Mouse (Mus musculus) hindbrain, embryonic 12.5 days (tissue): ENCODE results near the gene Ccr7. TPM values are rescaled to one million over a fixed set of nuclear protein-coding genes. Genes with fewer than 3 reads are reported as not detected.

Experiments
- ATAC-seq: fragments of 200-750 bp; cut with Nextera tagmentation; 2 replicates; pipeline ENCODE4 v1.8.0; 2017; ENCODE audit warnings: moderate TSS enrichment; ENCODE audit not compliant: low FRiP score
- H3K27ac ChIP-seq: fragments of 300-500 bp; sonication (generic); 2 replicates; pipeline ENCODE4 v1.5.1; 2016; ENCODE audit warnings: mild to moderate bottlenecking
- H3K27me3 ChIP-seq: fragments of 300-500 bp; sonication (generic); 2 replicates; pipeline ENCODE4 v1.6.1; 2016; ENCODE audit warnings: mild to moderate bottlenecking
- H3K36me3 ChIP-seq: fragments of 300-500 bp; sonication (generic); 2 replicates; pipeline ENCODE4 v1.6.1; 2016; ENCODE audit warnings: mild to moderate bottlenecking
- H3K4me1 ChIP-seq: fragments of 300-500 bp; sonication (generic); 2 replicates; pipeline ENCODE4 v1.6.1; 2016
- H3K4me2 ChIP-seq: fragments of 300-500 bp; sonication (generic); replicated peaks from 2 replicates; pipeline ENCODE4 v1.6.1; 2016; ENCODE audit warnings: mild to moderate bottlenecking
- H3K4me3 ChIP-seq: fragments of 300-500 bp; sonication (generic); 2 replicates; pipeline ENCODE4 v1.5.1; 2016; ENCODE audit warnings: mild to moderate bottlenecking
- H3K9ac ChIP-seq: fragments of 300-500 bp; sonication (generic); 2 replicates; pipeline ENCODE4 v1.6.1; 2016; ENCODE audit warnings: mild to moderate bottlenecking, moderate library complexity
- H3K9me3 ChIP-seq: fragments of 300-500 bp; sonication (generic); replicated peaks from 2 replicates; pipeline ENCODE4 v1.6.1; 2016; ENCODE audit warnings: mild to moderate bottlenecking
- WGBS: fragments of 180-500 bp; shearing (Covaris S2); methylation state at CpG from one replicate; pipeline ENCODE4 v1.1.7; 2016; 5-methylcytosine and 5-hydroxymethylcytosine counted together
- polyA plus RNA-seq: library from polyadenylated mRNA; unstranded; fragments of >200 nt; fragmentation: Nextera tagmentation; extraction: Ambion mirVana; gene quantifications from 2 replicates; pipeline ENCODE4 v1.2.1, GENCODE M21; 2016

Ccr7 gene
- polyA plus RNA-seq, 1 experiment from 2014 or later = 0.25 TPM

DNA sequence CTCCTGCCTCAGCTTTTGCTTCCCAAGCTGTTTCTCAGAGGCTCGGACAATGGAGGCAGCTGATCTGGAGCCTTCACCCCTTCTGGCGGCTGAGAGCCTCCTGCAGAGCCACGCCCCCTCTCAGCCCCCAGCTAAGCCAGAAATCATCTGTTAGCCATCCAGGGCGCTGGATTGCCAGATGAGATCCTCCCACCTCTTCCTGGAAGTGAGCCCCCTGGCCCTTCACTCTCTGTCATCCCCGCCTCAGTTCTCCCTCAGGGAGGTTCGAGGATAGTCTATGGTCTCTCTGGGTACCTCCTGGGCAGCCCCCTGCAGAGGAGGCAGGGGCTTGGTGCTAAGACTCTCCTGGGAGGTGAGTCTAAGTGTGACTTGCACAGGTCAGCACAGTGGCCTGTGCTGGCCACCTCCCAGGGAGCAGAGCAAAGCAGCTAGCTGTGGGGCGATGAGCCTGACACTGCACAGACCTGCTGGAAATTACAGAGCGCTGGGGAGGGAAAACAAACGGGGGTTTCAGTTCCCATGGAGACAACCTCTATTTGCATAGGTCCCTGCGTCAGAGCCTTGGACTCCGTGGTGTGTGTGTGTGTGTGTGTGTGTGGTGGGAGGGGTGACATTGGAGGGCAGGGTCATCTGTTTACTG lies 22.7 kb downstream of the Ccr7 start:
- Histone ChIP-seq H3K4me2 (peak overlapping the region; percentile 45), H3K9me3 (no peaks in the 10 kb centered on the region; the same call in 1 of the 2 replicates), H3K4me3 (peak overlapping the region; percentile 0; the same call in 1 of the 2 replicates), H3K4me1 (peaks cover 42% of the 10 kb centered on the region), H3K36me3 (no peaks in the 10 kb centered on the region), H3K9ac (peak overlapping the region; percentile 35), H3K27ac (peak overlapping the region; percentile 91), H3K27me3 (no peaks in the 10 kb centered on the region)
- peak; percentile 82 for ATAC-seq
- 1% methylated on average over 11 of the region's 11 CpGs for WGBS

DNA sequence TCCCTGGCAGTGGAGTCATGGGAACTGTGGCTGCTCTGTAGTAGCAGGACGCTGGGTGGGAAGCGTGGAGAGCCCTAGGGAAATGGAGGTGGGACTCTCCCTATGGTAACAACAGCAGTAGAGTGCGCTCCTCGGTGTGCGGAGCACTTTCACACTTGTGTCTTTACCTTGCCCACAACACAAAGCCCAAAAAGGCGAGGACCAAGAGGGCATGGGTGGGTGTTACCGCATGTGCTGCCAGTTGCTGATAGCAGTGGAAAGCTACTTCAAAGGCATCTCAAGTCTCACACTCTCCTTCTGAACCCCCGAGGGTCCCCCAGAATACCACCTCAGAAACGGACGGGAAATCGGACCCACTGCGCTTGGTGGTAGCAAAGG lies 23.4 kb downstream of the Ccr7 start:
- Histone ChIP-seq H3K4me2 (peak overlapping the region; percentile 45), H3K9ac (peak overlapping the region; percentile 35), H3K9me3 (no peaks in the 10 kb centered on the region; the same call in 1 of the 2 replicates), H3K4me1 (peaks cover 44% of the 10 kb centered on the region), H3K27ac (peak overlapping the region; percentile 91), H3K27me3 (no peaks in the 10 kb centered on the region), H3K36me3 (no peaks in the 10 kb centered on the region), H3K4me3 (no peak overlapping the region)
- ATAC-seq = no peak
- 42% methylated on average over 12 of the region's 12 CpGs for WGBS

GRCm38 (mm10) chr11:99130736-99131462 lies 24.0 kb downstream of the Ccr7 start:
- H3K9me3 ChIP-seq = no peaks in the 10 kb centered on the region; the same call in 1 of the 2 replicates
- no peak for ATAC-seq
- 47% methylated on average over 5 of the region's 5 CpGs for WGBS
- H3K4me2 ChIP-seq = no peak overlapping the region
- H3K4me1 ChIP-seq = peaks cover 44% of the 10 kb centered on the region
- no peak overlapping the region for H3K27ac ChIP-seq
- H3K36me3 ChIP-seq = no peaks in the 10 kb centered on the region
- H3K4me3 ChIP-seq = no peak overlapping the region
- no peaks in the 10 kb centered on the region for H3K27me3 ChIP-seq
- H3K9ac ChIP-seq = no peak overlapping the region

- Histone ChIP-seq H3K4me1 (peaks cover 52% of the 10 kb centered on the region), H3K9me3 (no peaks in the 10 kb centered on the region; the same call in 1 of the 2 replicates), H3K27me3 (no peaks in the 10 kb centered on the region), H3K36me3 (no peaks in the 10 kb centered on the region), H3K4me2 (no peak overlapping the region), H3K9ac (no peak overlapping the region), H3K27ac (no peak overlapping the region), H3K4me3 (no peak overlapping the region)
- ATAC-seq = no peak
- WGBS = 55% methylated on average over 2 of the region's 2 CpGs
These were observed 25.6 kb downstream of the Ccr7 start for GRCm38 (mm10) chr11:99129287-99129686.

DNA sequence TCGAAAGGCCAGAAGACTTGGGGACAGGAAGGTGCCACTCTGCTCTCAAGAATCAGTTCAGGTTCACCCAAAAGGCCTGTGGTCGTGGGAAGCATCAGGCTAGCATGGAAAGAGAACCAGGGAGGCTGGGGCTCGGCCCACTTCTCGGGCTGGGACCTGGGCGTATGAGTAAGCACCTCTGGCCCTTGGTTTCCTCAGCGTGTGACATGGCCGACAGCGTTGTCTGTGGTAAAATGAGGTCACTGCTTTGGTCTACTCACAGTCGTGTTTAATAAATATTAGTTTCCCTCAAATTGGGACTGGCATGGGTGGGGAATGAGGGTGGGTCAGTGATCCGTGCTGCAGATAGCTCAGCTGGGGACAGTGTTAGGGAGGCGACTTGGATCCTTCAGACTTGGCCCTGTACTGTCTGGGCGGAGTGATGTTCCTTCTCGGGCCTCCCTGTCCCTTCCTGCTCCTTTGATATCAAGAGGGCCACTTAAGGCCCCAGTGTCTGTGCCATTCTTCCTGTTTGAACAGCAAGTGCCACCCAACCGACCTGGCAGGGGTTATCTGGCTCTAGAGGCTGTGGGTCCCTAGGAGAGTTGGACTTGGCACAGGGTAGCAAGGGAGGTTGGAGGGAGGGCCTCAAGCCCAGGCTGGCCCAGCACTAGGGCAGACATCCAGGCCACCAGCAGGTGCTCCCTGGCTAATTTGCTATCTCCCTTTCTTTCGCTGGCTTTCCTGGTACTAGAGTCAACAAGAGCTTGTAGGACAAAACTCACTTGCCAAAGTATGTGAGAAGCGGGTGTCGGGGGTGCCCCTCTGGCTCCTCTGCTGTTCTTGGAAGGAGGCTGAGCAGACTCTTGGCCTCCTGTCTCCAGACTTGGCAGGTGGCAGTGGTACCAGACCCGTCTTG lies 26.8 kb downstream of the Ccr7 start:
- Histone ChIP-seq H3K4me3 (no peak overlapping the region), H3K4me2 (no peak overlapping the region), H3K9me3 (peaks cover 7% of the 10 kb centered on the region; the same call in 1 of the 2 replicates), H3K27me3 (no peaks in the 10 kb centered on the region), H3K4me1 (peaks cover 45% of the 10 kb centered on the region), H3K9ac (no peak overlapping the region), H3K36me3 (no peaks in the 10 kb centered on the region), H3K27ac (no peak overlapping the region)
- 82% methylated on average over 18 of the region's 18 CpGs for WGBS
- no peak for ATAC-seq

DNA sequence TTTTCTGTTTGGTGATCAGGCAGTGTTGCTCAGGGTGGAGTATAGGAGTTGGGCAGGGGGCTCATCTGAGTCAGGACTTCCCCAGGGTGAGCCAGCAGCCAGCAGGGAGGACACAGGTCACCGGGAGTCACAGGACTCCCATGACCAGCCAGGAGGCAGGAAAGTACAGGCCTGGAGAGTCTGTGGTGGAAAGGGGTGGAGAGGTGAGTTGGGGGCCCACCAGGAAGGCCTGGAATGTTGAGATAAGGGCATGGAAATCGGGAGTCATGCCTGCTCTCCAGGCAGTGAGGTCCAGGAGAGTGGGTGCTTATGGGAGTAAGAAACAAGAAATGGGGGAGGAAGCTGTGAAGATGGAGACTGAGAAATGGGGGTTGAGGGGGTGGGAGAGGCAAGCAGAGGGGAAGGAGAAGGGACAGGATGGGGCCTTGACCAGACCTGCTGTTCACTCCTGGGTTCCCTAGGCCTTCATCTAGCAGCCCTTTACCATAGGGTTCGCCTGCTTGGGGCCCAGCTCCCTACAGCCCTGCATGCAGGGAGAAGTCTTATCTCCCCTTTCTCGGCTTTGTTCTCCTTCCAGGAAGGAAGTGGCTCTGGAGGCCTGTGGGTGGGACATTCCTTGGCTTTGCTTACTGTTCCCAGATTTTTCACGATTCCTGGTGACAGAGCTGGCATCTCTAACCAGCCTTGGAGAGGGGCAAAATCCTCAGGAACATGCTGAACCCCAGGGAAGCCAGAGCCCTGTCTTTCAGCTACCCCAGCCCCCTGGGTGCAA lies 28.2 kb downstream of the Ccr7 start:
- 52% methylated on average over 5 of the region's 5 CpGs for WGBS
- Histone ChIP-seq H3K9ac (no peak overlapping the region), H3K9me3 (peaks cover 7% of the 10 kb centered on the region; the same call in 1 of the 2 replicates), H3K4me2 (no peak overlapping the region), H3K36me3 (no peaks in the 10 kb centered on the region), H3K4me3 (no peak overlapping the region), H3K27me3 (no peaks in the 10 kb centered on the region), H3K4me1 (peaks cover 39% of the 10 kb centered on the region), H3K27ac (peak overlapping the region; percentile 52; the same call in 1 of the 2 replicates)
- ATAC-seq = no peak

DNA sequence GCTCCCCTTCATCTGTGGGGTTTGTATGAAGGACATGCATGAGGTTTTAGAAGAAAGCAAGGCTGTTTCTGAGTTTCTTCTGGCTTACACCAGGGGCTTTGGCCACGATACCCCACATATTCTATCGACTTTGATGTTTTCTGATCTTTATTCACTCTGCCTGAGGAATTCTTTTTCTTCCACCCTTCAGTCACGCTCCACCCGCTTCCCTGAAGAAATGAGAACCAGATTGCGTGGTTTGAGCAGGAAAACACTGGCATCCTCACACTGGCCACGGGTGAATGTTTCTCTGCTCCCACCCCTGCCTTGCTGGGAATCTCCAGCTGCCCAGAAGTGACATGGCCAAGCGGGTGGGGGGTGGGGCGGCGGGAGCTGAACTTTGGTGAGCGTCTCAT lies 30.2 kb downstream of the Ccr7 start:
- no peak overlapping the region for H3K4me3 ChIP-seq
- H3K27ac ChIP-seq = no peak overlapping the region
- no peak overlapping the region for H3K9ac ChIP-seq
- WGBS = 45% methylated on average over 10 of the region's 10 CpGs
- H3K4me1 ChIP-seq = peaks cover 43% of the 10 kb centered on the region
- peaks cover 7% of the 10 kb centered on the region; the same call in 1 of the 2 replicates for H3K9me3 ChIP-seq
- H3K27me3 ChIP-seq = no peaks in the 10 kb centered on the region
- no peak for ATAC-seq
- no peak overlapping the region for H3K4me2 ChIP-seq
- H3K36me3 ChIP-seq = no peaks in the 10 kb centered on the region

DNA sequence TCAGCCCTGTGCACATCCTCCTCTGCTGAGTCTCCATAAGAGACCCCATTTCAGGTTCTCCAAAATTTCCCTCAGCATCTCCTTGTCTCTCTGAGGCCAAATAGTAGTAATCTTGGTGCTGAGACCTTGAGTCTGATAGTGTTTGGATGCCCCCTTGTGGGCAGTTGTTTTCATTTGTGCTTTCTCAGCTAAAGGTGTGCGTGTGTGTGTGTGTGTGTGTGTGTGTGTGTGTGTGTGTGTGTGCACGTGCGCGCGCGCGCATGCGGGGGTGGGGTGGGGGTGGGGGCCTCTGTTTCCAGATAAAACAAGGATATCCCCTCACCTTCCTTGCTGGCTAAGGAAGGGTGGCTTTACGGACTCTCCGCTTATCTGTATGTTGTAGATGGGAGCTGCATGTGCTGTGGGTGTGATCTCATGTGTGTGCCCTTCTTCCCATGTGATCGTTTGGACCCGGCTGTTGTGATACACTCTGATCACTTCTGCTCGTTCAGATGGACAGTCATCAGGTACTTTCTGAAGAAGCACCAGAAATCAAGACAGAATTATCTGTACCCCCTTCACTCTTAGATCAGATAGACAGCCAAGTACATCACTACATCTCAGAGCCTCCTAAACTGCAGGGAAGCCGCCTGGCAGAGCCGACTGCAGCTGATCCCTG lies 30.8 kb downstream of the Ccr7 start:
- Histone ChIP-seq H3K9ac (no peak overlapping the region), H3K27me3 (no peaks in the 10 kb centered on the region), H3K4me3 (no peak overlapping the region), H3K4me2 (no peak overlapping the region), H3K4me1 (peaks cover 37% of the 10 kb centered on the region), H3K36me3 (no peaks in the 10 kb centered on the region), H3K27ac (no peak overlapping the region), H3K9me3 (0 out of 2 replicates have a peak, but pooled peaks cover 7% of the 10 kb centered on the region)
- ATAC-seq = no peak
- 47% methylated on average over 15 of the region's 15 CpGs for WGBS

GRCm38 (mm10) chr11:99122703-99123102 lies 32.2 kb downstream of the Ccr7 start:
- H3K27me3 ChIP-seq = no peaks in the 10 kb centered on the region
- ATAC-seq = no peak
- no peak overlapping the region for H3K9ac ChIP-seq
- no peaks in the 10 kb centered on the region for H3K36me3 ChIP-seq
- H3K27ac ChIP-seq = peak overlapping the region; percentile 23; the same call in 1 of the 2 replicates
- no peak overlapping the region for H3K4me3 ChIP-seq
- peaks cover 35% of the 10 kb centered on the region for H3K4me1 ChIP-seq
- no peak overlapping the region for H3K4me2 ChIP-seq
- H3K9me3 ChIP-seq = 0 out of 2 replicates have a peak, but pooled peaks cover 7% of the 10 kb centered on the region
- 53% methylated on average over 3 of the region's 3 CpGs for WGBS

- Histone ChIP-seq H3K9me3 (0 out of 2 replicates have a peak, but pooled peaks cover 7% of the 10 kb centered on the region), H3K4me2 (0 out of 2 replicates have a peak overlapping the region, but pooled peaks have one; percentile 15), H3K27ac (peak overlapping the region; percentile 52), H3K9ac (no peak overlapping the region; the same call in 1 of the 2 replicates), H3K4me1 (peaks cover 28% of the 10 kb centered on the region), H3K27me3 (no peaks in the 10 kb centered on the region), H3K4me3 (no peak overlapping the region), H3K36me3 (no peaks in the 10 kb centered on the region)
- ATAC-seq = no peak
- WGBS = 39% methylated on average over 14 of the region's 14 CpGs
These were observed 33.7 kb downstream of the Ccr7 start for GRCm38 (mm10) chr11:99121218-99121631.
